Mouse (Mus musculus): ENCODE results near the gene Col13a1.

Gene Col13a1

DNA sequence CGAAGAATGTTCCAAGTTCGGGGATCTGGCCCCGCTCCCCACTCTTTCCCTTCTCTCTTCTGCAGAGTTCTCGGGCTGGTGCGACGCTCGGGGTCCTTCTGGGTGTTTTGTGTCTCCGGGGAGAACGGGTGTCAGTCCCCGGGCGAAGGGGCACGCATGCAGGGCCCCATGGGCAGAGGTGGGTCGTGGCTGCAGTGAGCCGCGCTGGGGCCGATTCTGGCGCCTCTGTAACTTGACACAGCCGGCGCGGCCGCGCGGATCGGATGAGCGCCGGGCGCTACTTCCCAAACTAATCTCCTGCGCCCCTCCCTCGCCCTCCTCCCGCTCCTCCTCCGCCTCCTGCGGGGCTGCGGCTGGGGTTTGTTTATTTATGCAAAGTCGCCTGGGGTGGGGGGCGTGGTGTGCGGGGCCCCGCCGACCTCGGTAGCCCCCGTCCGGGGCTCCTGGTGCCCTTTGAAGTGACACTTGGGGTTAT is at the start of gene Col13a1:
Gene Col13a1 (minus strand): TSS at position 243 of the 475 bp plus-strand sequence.
- DNase-seq (ENCODE audit: low spot score): no peak

- DNase-seq (ENCODE audit: low spot score): no peak
Observed at GRCm38 (mm10) chr10:62027699-62028098, 48.8 kb upstream of the Col13a1 start.

DNA sequence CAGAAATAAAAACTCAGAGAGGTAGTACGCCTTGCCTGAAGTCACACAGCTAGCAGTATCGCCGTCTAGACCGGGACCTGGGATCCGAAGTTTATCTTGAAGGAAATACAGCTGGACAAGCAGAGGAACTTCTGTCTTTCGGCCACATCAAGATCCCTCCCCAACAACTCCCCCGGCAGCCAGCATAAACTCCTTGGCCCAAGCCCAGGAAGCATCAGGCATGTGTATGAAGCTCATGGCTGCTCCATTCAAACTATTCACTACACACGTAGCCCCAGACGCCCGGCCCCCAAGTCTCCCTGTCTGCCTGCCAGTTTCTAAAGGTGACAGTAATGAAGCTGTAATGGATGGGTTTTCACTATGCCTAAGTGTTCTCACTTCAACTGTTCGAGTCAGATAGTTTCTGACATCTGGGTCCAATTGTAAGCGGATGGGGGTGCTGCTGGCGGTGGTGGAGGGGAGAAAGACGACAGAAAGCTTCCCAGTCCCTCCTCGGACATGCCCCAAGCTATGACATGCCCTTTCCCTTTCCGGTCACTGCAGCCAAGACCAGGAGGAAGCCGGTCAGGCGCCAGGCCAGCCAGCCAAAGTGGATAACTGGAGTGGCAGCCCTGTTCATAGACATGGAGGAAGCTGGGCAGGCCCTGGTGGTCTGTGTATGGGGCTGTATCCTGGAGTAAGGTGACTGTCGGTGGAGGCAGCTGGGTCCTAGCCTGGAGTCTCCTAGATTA is 45.1 kb upstream of the Col13a1 start:
- DNase-seq (ENCODE audit: low spot score): no peak

GRCm38 (mm10) chr10:62020068-62020620 is 41.2 kb upstream of the Col13a1 start:
- DNase-seq (ENCODE audit: low spot score): no peak

- no peak for DNase-seq (ENCODE audit: low spot score)
Observed at GRCm38 (mm10) chr10:62019386-62020067, 40.6 kb upstream of the Col13a1 start.

- DNase-seq (ENCODE audit: low spot score): no peak
Observed at GRCm38 (mm10) chr10:62016947-62017346, 38.0 kb upstream of the Col13a1 start.

- DNase-seq (ENCODE audit: low spot score): no peak
Observed at GRCm38 (mm10) chr10:62013190-62013589, 34.3 kb upstream of the Col13a1 start.

DNA sequence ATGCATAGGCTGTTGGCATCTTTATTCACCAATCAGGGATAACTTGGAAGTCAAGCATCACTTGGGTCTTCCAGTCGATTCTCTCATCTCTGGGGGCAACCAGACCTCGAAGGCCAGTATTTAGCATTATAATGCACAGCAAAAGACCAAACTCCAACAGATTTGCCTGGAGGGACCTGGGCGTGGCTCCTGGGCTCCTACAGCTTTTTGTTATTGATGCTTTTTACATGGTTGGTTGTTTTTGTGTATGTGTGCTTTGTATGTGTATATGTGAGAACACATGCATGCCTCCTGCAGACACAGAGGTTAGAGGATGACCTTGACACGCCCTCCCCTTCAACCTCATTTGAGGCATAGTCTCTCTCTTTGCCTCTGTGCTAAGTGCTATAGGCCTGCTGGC is 33.5 kb upstream of the Col13a1 start:
- DNase-seq (ENCODE audit: low spot score): no peak

DNA sequence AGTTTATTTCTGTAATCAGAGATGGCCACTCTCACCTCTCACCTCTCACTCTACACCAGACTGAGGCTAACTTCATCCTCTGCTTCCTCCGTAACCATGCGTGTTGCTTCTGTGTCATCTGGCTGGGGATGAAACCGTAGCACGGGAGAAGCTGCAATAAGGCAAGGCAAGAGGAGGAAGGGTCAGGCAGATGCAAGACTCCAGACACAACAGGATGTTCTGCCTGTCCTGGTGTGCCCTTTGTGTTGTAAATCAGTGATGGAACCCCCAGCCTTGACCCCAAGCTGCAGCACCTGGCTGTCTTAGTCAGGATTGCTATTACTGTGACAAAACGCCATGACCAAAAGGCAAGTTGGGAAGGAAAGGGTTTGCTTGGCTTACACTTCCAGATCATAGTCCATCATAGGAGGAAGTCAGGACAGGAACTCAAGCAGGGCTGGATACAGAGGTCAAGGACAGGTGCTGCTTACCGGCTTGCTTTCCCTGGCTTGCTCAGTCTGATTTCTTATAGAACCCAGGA is 31.1 kb upstream of the Col13a1 start:
- no peak for DNase-seq (ENCODE audit: low spot score)

- DNase-seq (ENCODE audit: low spot score): no peak
Observed at GRCm38 (mm10) chr10:62007958-62008357, 29.1 kb upstream of the Col13a1 start.

DNA sequence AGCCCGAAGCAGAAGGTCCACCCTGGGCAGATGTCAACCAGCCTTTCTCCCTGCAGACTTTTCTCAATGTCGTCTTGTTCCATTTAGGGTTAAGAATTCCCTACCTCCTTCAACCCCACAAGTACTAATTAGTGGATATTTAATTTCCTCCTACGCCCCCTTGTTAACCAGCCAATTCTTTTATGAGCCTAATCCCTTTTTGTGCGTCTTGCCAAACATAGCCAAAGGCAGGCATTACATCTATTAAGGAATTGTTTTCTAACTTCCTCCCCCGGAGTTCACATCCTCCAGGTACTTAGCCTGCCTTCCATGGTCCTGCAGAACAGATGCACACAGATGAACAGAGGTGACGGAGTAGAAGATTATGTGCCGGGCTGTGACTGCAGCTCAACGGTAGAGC is 27.5 kb upstream of the Col13a1 start:
- DNase-seq (ENCODE audit: low spot score): no peak

DNA sequence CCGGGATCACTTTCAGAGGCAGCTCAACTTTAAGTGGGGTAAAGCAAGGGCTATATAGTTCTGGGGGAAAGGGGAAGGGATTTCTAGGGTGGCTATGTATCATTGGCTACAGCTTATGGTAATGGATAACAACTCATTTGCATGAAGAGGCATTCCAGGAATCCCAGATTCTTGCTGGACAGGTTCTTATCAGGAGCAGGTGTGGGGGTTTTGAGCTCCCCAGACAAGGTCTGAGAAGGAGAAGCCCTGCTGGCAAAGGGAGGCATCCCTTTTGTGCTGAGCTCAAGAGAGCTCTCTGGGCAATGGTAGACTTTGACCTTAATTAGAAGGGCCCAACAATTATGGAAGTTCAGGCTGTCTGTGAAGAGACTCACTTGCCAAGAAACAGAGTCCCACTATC is 21.3 kb upstream of the Col13a1 start:
- no peak for DNase-seq (ENCODE audit: low spot score)

DNA sequence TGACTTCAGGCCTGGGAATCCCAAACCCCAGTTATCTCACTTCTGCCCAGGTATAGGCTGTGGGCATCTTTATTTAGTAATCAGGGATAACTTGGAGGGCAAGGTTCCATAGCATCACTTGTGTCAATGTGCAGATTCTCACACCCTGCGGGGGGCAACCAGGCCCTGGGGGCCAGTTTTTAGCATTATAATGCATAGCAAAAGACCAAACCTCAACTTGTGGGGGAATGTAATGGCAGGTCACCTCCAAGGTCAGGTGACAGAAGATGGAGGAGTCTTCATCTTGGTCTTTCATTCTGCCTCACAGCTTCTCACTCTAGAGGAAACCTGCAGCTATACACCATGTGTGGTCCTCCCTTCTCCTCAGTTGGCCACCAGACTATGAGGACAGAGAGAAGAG is 20.9 kb upstream of the Col13a1 start:
- DNase-seq (ENCODE audit: low spot score): no peak

GRCm38 (mm10) chr10:61991481-61992424 is 12.8 kb upstream of the Col13a1 start:
- DNase-seq (ENCODE audit: low spot score): no peak

- peak; percentile 80 for DNase-seq (ENCODE audit: low spot score)
Observed at GRCm38 (mm10) chr10:61980424-61980823, 1.5 kb upstream of the Col13a1 start.

- DNase-seq (ENCODE audit: low spot score): no peak
Observed at GRCm38 (mm10) chr10:61978112-61978865, 619 bp downstream of the Col13a1 start.

DNA sequence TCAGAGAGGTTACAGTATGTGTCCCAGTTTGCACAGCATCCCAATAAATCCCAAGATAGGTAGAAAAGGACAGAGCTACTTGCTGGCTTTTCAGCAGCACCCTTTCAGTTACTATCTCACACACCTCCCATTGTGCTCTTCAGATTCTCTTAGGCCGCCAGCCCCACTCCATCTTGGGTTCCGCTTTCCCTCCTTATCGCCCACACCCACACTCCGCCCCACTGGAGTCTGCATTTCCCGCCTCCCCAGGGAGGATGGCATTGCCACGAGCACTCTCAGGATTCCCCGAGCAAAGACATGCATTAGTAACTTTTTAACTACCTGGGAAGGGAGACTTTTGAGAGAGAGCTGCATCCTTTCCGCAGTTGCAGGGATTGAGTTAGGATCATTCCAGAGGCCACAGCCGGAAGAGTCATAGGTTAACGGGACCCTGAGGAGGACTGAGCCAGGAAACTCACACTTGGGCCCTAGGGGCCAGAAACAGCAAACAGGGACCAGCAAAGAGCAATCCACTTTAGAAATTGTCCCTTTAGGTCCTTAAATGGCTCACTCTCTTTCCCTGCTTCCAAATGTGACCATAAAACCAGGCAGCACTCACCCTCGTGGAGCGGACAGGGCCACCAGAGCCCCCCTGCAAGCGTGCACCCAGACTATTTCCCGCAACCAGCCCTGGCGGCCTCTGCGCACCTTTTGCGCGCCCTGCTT is 1.4 kb downstream of the Col13a1 start:
- no peak for DNase-seq (ENCODE audit: low spot score)

DNA sequence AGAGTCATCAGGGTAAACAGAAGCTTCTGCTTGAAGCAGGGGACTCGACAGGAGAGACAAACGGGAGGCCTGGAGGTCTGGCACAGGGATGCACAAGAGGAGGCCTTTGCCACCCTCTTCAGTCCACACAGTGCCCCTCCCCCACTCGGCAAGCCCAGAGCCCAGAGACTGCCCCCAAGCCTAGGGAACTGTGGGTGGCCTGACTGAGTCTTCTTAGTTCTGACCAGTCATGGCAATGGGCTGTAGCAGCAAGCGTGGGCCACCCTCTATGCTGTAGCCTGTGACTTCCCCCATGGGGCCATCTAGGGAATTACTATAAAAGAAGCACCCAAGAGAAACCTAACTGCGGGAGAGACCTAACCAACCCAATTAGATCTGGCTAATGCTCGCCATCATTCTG is 1.9 kb downstream of the Col13a1 start:
- no peak for DNase-seq (ENCODE audit: low spot score)

DNA sequence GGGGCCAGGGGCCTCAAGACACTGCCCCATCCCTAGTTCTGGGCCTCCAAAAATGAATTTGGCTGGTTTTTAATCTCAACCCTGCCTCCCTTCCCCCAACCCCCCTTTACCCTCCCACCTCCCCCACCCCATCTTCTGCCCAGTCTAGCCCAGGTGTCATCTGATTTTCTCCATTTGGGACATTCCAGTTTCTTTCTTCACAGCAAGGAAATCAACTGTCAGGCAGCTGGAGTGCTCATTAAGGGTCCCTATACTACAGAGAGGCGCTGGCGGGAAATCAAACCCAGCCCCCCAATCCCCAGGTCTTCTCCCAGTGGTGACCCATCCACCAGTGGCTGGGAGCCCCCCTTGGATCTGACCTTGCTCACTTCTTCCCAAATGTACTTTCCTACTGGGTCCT is 4.3 kb downstream of the Col13a1 start:
- no peak for DNase-seq (ENCODE audit: low spot score)

DNA sequence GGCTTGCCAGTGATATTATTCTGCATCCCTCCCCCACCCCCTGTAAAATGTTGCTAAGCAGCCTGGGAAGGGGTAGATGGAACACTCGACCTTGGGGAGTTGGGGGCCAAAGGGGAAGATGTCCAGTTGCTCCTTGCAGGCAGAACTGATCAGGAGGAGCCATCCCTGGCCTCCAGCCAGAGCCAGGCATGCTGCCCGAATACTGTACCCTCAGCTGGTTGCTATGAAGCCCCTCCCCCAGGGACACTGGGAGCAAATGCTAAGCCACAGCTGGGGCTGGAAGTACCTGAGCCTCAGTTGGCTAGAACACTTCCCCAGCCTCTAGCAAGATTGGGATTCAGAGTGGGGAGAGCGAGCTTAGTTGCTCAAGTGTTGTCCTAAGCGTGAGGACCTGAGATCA is 6.9 kb downstream of the Col13a1 start:
- DNase-seq (ENCODE audit: low spot score): no peak

Data from layer of hippocampus, adult 9-10 months (tissue).